Mouse (Mus musculus) T-helper 2 cell (primary cell): ENCODE results near the gene Gm16434.
"Not testable (repeated sequence)": the region's sequence is repeated elsewhere in the genome, so short reads cannot be mapped to it uniquely, and the experiment has no call there.

Experiments used
- in situ Hi-C: fragments of 300-600 bp; cut with MboI, MseI; formaldehyde crosslinking; loops from one replicate; pipeline ENCODE4 v1.15.1; 2025; ENCODE audit warnings: high pct_unique_total_duplicates

Gm16434 gene

DNA sequence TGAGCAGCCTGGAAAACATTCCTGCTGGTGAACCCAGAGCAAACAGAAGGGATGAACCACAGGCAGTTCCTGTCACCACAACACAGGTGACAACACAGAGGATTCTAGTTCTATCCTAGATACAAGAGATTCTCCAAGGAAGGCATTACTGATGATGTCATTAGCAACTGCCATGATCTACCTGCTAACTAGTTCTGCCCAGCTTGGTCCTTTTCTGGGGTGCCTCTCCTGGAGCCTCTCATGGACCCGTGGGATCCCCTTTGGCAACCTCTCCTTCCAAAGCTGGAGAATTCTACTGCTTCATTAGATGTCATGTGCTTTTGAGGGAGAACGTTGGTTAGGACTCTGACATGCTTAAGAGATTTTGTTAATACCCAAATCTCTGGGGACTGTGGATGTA is at the start of gene Gm16434:
Gene Gm16434, minus strand, starts transcription at position 101 of the 400 bp plus-strand sequence.
- in situ Hi-C loops = not testable (repeated sequence)

DNA sequence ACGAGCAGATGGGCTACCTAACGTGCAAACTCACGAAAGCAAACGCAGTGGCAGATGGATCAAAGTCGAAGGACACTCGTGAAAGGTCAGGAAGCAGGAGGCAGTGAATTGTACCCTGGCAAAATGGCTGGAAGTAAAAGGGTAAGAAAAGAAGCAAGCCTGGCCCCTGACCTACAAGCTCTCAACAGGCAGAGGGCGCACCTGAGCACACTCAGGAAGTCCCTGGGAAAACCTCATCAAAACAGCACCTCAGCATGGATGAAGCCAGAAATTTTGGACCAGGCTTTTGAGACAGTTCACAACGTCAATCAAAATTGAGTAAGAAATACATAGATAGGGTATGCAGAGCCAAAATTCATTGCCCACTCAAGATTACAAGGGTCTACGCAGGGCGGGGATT is 49.2 kb upstream of the Gm16434 start:
- in situ Hi-C loops = not testable (repeated sequence)

DNA sequence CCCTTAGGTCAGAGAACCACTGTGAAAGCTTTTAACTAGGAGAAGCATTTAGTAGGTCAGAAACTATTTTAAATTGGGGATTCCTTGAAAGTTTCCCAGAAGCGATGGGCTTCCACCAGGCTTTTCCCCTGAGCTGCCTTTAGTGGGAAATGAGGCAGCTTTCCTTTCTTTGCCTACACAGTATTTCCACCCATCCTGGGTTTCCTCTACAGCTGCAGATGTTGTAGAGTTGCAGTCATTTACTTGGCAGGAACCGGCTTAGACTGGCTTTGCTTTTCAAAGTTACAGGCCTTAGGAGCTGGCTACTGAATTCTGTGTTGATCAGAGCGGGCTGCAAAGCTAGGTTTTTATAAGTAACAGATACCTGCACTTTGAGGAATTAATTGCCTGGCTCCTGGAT is 5.7 kb upstream of the Gm16434 start:
- in situ Hi-C loops = not testable (repeated sequence)

DNA sequence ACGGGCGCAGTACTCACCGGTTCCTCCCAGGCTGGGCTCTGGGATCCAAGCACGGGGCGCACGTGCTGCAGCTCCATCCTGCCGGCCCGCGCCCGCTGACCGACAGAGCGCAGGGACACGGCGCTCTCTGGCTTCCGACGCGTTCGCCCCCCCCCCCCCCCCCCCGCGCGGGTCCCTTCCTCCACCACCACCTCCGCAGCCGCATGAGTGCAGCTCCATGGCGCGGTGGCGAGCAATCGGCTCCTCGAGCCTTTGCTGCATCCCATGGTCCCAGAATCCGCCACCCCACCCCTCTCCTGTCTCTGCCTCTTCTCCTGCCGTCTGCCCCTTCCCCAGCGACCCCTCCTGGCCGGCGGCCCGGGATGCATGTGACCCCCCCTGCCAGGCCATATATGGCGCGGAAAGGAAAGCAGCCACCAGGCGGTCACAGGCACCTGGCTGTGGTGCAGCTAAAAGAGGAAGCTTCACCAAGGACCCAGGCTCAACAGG is 19.8 kb downstream of the Gm16434 start, which contains the start of gene Gm3512:
Gene Gm3512, minus strand, starts transcription at position 51 of the 489 bp plus-strand sequence.
- in situ Hi-C loops = not testable (repeated sequence)
